Mouse (Mus musculus) liver, embryonic 13.5 days (tissue): ENCODE measurements at regions not wholly inside any gene's neighbourhood (a gene's known extent, or its start where the extent isn't known, plus 50 kb on each side); places are given as distances from the start of the nearest gene placed in this dataset.

Experiments
- ATAC-seq: fragments of 200-750 bp; cut with Nextera tagmentation; 2 replicates; pipeline ENCODE4 v1.8.0; 2017; ENCODE audit warnings: low read depth, mild to moderate bottlenecking, moderate number of reproducible peaks, moderate library complexity
- DNase-seq: peaks from one replicate; pipeline ENCODE4 v3.0.0; 2022
- H3K27ac ChIP-seq: fragments of 300-500 bp; sonication (generic); 2 replicates; pipeline ENCODE4 v1.5.1; 2015; ENCODE audit warnings: moderate library complexity, mild to moderate bottlenecking, inconsistent platforms
- H3K27me3 ChIP-seq: fragments of 300-500 bp; sonication (generic); 2 replicates; pipeline ENCODE4 v1.6.1; 2015; ENCODE audit warnings: mild to moderate bottlenecking, inconsistent platforms
- H3K36me3 ChIP-seq: fragments of 300-500 bp; sonication (generic); 2 replicates; pipeline ENCODE4 v1.6.1; 2015; ENCODE audit warnings: mild to moderate bottlenecking, inconsistent platforms
- H3K4me1 ChIP-seq: fragments of 300-500 bp; sonication (generic); replicated peaks from 2 replicates; pipeline ENCODE4 v1.6.1; 2015; ENCODE audit warnings: inconsistent platforms
- H3K4me2 ChIP-seq: fragments of 300-500 bp; sonication (generic); 2 replicates; pipeline ENCODE4 v1.6.1; 2015; ENCODE audit warnings: inconsistent platforms, mild to moderate bottlenecking, moderate library complexity
- H3K4me3 ChIP-seq: fragments of 300-500 bp; sonication (generic); replicated peaks from 2 replicates; pipeline ENCODE4 v1.5.1; 2015; ENCODE audit warnings: mild to moderate bottlenecking, inconsistent platforms
- H3K9ac ChIP-seq: fragments of 300-500 bp; sonication (generic); 2 replicates; pipeline ENCODE4 v1.6.1; 2015; ENCODE audit warnings: mild to moderate bottlenecking, inconsistent platforms
- H3K9me3 ChIP-seq: fragments of 300-500 bp; sonication (generic); replicated peaks from 2 replicates; pipeline ENCODE4 v1.6.1; 2016; ENCODE audit warnings: inconsistent platforms
- WGBS: fragments of 180-500 bp; shearing (Covaris S2); methylation state at CpG from one replicate; pipeline ENCODE4 v1.1.7; 2015; ENCODE audit not compliant: insufficient replicate concordance; 5-methylcytosine and 5-hydroxymethylcytosine counted together

DNA sequence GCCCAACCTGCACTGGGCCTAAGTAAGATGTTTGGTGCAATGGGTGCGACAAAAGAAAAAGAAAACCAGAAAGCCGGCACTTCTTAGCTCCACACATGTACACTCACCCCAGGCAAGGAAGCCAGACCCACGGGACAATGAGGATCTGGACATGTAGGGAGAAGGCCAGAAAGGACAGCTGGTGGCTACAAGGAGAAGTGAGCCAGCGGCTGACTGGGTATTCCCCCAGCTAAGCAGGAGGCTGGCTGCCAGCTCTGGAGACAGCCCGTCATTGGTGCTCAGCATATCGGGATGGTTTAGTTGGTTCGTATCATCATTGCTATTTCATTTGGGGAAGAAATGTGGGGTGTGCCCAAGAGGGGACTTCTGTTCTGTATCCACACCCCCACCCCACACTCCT, 481.7 kb downstream of the Zfp536 start:
- Histone ChIP-seq H3K27ac (no peak overlapping the region), H3K4me1 (no peaks in the 10 kb centered on the region), H3K9me3 (no peaks in the 10 kb centered on the region), H3K4me3 (no peak overlapping the region), H3K36me3 (no peaks in the 10 kb centered on the region), H3K4me2 (no peak overlapping the region), H3K9ac (no peak overlapping the region), H3K27me3 (no peaks in the 10 kb centered on the region)
- WGBS = 71% methylated on average over 7 of the region's 7 CpGs
- DNase-seq (no peak), ATAC-seq (no peak)

DNA sequence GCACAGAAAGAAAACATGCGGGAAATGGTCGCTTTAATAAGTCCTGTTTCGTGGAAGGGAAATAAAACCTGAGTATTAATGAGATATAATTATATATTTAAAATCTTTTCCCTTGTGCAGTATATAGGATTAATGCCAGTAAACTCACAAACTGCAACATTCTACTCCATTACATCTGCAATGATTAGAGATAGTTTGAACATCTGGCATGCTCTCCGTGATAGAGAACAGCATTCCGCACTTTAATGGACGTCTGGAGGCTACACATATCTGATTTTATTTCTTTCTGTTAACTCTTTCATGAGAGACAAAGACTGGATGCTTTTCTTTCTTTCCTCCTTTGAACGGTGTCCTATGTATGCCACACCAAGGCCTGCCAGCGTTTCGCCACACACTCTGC, 480.9 kb downstream of the Zfp536 start:
- H3K9ac ChIP-seq = no peak overlapping the region
- no peaks in the 10 kb centered on the region for H3K27me3 ChIP-seq
- ATAC-seq (no peak), DNase-seq (no peak)
- no peak overlapping the region for H3K4me2 ChIP-seq
- no peak overlapping the region for H3K27ac ChIP-seq
- H3K4me1 ChIP-seq = no peaks in the 10 kb centered on the region
- no peaks in the 10 kb centered on the region for H3K36me3 ChIP-seq
- no peaks in the 10 kb centered on the region for H3K9me3 ChIP-seq
- 77% methylated on average over 9 of the region's 9 CpGs for WGBS
- no peak overlapping the region for H3K4me3 ChIP-seq

DNA sequence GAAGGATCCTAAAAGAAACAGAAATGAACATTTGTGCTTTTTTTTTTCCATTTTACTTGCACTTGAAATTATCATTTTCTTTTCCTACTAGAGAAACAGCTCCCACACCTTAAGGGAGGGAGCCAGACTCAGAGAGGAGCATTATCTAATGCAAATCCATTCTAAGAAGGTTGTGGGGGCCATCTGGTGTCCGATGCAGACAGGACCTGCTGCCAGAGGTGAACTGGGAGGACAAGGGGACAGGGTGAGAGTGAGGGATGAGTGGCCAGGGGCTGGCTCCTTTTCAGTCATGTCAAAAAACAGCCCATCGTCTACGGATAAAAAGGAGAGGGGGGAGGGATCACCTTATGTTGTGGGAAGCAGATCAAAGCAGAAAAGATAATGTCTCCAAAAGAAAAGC, 474.6 kb downstream of the Zfp536 start:
- no peaks in the 10 kb centered on the region for H3K36me3 ChIP-seq
- no peak overlapping the region for H3K4me3 ChIP-seq
- H3K27me3 ChIP-seq = no peaks in the 10 kb centered on the region
- no peaks in the 10 kb centered on the region for H3K9me3 ChIP-seq
- H3K27ac ChIP-seq = no peak overlapping the region
- 47% methylated on average over 3 of the region's 3 CpGs for WGBS
- no peak overlapping the region for H3K4me2 ChIP-seq
- ATAC-seq = no peak
- no peak for DNase-seq
- no peaks in the 10 kb centered on the region for H3K4me1 ChIP-seq
- no peak overlapping the region for H3K9ac ChIP-seq

DNA sequence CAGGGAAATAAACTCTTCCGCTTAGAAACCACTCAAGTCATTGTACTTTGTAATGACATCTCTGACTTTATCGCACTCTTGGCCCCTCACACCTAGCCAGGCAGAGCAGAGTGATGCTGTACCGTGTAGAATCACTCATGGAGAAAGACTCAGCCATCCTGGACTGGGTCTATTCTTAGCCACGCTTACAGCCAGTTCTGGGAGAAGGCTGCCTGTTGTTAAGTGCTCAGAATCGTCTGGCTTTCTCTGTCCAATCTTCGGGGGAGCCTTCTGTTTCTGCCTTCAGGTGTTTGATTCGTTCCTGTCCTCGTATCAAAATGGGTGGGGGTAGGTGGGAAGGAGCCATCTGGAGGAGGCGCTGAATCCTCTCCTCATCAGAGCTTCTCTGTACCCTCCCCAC, 468.0 kb downstream of the Zfp536 start:
- Histone ChIP-seq H3K9ac (no peak overlapping the region), H3K4me3 (no peak overlapping the region), H3K27ac (no peak overlapping the region), H3K9me3 (no peaks in the 10 kb centered on the region), H3K36me3 (no peaks in the 10 kb centered on the region), H3K4me1 (no peaks in the 10 kb centered on the region), H3K27me3 (no peaks in the 10 kb centered on the region), H3K4me2 (no peak overlapping the region)
- ATAC-seq (no peak), DNase-seq (no peak)
- WGBS = 61% methylated on average over 9 of the region's 9 CpGs

DNA sequence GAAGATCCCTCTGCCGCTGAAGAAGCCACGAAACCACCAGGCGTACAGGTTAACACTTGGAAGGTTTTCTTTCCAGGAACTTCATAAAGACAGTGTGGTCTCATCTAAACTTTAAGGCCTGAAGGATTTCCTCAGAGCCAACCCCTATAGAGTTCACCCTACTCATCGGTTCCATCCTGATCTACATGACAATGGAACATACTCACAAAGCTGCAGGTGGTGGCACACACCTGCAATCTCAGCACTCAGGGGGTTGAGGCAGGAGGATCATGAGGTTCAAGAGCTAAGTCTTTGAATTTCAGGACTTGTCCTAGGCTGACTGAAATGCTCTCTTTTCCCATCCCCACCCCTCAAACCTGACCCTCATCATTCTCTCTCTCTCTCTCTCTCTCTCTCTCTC, 466.2 kb downstream of the Zfp536 start:
- no peak overlapping the region for H3K27ac ChIP-seq
- no peak overlapping the region for H3K4me2 ChIP-seq
- DNase-seq = no peak
- 65% methylated on average over 4 of the region's 4 CpGs for WGBS
- H3K36me3 ChIP-seq = no peaks in the 10 kb centered on the region
- H3K9me3 ChIP-seq = no peaks in the 10 kb centered on the region
- H3K4me1 ChIP-seq = no peaks in the 10 kb centered on the region
- H3K9ac ChIP-seq = no peak overlapping the region
- H3K27me3 ChIP-seq = no peaks in the 10 kb centered on the region
- H3K4me3 ChIP-seq = no peak overlapping the region
- no peak for ATAC-seq

DNA sequence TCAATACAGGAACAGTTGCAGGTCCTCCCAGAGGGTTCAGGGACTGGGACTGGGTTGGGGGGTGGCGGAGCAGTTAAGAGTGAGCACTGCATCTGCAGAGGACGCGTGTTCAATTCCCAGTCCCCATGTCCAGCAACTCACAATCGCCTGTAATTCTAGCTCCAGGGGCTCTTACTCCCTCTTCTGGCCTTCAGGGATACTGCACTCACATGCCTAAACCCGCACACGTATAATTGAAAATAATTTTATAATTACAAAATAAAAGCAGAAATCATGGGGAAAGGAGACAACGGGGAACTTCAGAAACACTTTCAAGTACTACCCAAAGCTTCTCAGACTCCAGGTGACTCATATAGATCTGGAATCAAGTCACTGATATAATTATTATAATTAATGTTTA, 448.8 kb downstream of the Zfp536 start:
- no peaks in the 10 kb centered on the region for H3K4me1 ChIP-seq
- 65% methylated on average over 7 of the region's 7 CpGs for WGBS
- no peaks in the 10 kb centered on the region for H3K9me3 ChIP-seq
- no peak for DNase-seq
- no peaks in the 10 kb centered on the region for H3K36me3 ChIP-seq
- H3K27ac ChIP-seq = no peak overlapping the region
- H3K27me3 ChIP-seq = no peaks in the 10 kb centered on the region
- ATAC-seq = no peak
- H3K4me2 ChIP-seq = no peak overlapping the region
- H3K4me3 ChIP-seq = no peak overlapping the region
- H3K9ac ChIP-seq = no peak overlapping the region

DNA sequence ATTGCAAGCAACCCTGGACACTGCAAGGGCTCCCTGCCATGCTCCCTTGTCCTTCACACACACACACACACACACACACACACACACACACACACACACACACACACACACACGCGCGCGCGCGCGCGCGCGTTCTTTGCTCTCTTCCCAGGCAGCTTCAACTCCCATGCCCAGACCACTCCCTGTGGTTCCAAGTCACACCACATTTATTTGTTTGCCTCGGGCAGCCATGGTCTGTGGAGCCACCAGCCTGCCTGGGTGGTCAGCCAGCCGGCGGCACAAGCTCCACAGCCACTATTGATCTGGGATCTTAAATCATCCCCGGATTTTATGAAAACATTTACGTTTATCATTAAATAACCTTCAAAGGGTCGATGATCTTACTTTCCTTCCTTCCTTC, 440.0 kb downstream of the Zfp536 start:
- peaks cover 18% of the 10 kb centered on the region for H3K27me3 ChIP-seq
- no peaks in the 10 kb centered on the region for H3K9me3 ChIP-seq
- no peak overlapping the region for H3K4me2 ChIP-seq
- H3K4me1 ChIP-seq = no peaks in the 10 kb centered on the region
- no peak for DNase-seq
- H3K27ac ChIP-seq = no peak overlapping the region
- WGBS = 82% methylated on average over 16 of the region's 16 CpGs
- no peak overlapping the region for H3K9ac ChIP-seq
- no peaks in the 10 kb centered on the region for H3K36me3 ChIP-seq
- no peak for ATAC-seq
- H3K4me3 ChIP-seq = no peak overlapping the region

DNA sequence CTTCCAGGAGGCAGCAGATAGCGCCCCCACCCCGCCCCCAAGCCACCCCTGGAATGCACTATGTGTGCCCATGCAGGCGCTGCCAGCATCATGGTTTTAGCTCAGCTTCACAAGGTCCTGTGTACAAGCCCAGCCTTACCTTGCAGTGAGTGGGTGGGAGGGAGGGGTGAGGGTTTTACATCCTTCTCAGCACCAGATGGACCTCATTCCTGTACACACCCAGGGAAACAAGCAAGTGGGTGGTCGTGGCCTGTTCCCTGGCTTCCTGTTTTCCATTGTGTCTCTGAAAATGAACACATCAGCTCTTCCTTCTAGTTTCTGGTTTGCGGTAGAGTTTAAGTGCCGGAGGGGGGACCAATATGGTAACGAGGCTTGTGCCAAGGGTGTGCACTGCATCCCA, 438.2 kb downstream of the Zfp536 start:
- peaks cover 18% of the 10 kb centered on the region for H3K27me3 ChIP-seq
- H3K9ac ChIP-seq = no peak overlapping the region
- H3K4me1 ChIP-seq = no peaks in the 10 kb centered on the region
- no peak for DNase-seq
- ATAC-seq = no peak
- no peaks in the 10 kb centered on the region for H3K9me3 ChIP-seq
- H3K4me3 ChIP-seq = no peak overlapping the region
- 34% methylated on average over 7 of the region's 7 CpGs for WGBS
- H3K36me3 ChIP-seq = no peaks in the 10 kb centered on the region
- H3K4me2 ChIP-seq = no peak overlapping the region
- H3K27ac ChIP-seq = no peak overlapping the region

DNA sequence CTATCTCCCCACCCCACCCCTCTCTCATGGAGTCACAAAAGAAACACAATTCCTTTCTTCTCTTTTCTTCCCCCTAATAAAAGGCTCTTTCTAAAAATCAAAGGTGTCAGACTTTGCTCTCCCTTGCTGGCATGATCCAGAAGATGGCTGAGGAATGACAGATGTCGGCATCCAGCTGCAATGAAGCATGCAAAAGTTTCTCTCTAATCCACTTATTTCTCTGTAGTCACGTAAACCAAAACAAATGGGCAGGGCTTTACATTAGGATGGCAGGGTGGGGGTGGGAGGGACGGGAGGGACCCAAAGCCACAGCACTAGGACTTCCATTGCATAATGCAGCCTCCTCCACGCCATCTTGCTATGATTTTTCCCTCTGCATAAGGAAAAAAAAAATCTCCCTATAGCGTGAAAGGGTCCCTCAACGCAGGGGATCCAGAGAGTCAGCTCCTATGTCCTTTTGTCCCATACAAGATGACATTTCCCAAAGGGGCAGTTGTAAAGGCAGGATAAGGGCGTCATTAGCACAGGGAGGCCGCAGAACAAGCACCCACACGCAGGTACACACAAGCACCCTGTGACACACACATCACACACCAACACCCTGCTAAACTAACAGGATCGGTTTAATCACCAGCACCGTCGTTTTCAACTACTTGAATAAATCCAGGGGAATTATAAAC, 437.1 kb downstream of the Zfp536 start:
- Histone ChIP-seq H3K27ac (no peak overlapping the region), H3K9me3 (no peaks in the 10 kb centered on the region), H3K4me2 (no peak overlapping the region), H3K4me3 (no peak overlapping the region; the same call in 1 of the 2 replicates), H3K36me3 (no peaks in the 10 kb centered on the region), H3K27me3 (peaks cover 18% of the 10 kb centered on the region), H3K9ac (no peak overlapping the region), H3K4me1 (no peaks in the 10 kb centered on the region)
- 22% methylated on average over 12 of the region's 12 CpGs for WGBS
- DNase-seq (no peak), ATAC-seq (no peak)

DNA sequence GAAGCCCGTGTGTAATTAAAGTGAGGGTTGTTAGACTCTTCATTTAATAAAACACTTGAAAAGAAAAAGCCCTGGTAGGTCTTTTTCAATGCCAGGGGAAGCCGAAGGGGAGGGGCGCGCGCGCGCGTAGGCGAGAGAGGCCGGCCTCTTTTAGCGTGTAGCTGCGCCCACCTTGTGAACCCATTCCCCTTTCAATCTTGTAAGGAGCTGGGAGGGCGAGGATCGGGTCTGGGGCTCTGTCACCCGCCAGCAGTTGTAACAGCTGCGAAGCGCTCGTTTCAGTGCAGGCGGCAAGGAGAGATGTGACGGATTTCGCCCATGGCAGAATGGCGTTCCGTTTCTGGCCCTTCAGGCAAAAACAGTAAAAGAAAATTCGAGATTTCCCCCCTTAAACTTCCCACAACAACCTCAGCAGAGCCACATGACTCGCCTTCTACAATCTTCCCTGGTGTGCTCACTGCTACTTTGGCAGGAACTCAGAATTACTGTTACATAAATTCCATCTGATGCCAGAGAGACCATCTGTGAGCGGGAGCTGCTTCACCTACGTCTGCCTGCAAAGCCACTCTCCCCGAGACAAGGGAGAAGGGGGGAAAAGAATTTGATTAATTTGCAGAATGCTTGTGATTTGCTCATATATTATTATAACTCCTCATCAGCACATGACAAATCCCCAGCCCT, 436.4 kb downstream of the Zfp536 start:
- Histone ChIP-seq H3K36me3 (no peaks in the 10 kb centered on the region), H3K9me3 (no peaks in the 10 kb centered on the region), H3K4me2 (peak overlapping the region; percentile 18), H3K27me3 (peaks cover 20% of the 10 kb centered on the region), H3K27ac (no peak overlapping the region), H3K4me3 (no peak overlapping the region; the same call in 1 of the 2 replicates), H3K4me1 (no peaks in the 10 kb centered on the region), H3K9ac (no peak overlapping the region)
- no peak for ATAC-seq
- WGBS = 16% methylated on average over 28 of the region's 28 CpGs
- no peak for DNase-seq

DNA sequence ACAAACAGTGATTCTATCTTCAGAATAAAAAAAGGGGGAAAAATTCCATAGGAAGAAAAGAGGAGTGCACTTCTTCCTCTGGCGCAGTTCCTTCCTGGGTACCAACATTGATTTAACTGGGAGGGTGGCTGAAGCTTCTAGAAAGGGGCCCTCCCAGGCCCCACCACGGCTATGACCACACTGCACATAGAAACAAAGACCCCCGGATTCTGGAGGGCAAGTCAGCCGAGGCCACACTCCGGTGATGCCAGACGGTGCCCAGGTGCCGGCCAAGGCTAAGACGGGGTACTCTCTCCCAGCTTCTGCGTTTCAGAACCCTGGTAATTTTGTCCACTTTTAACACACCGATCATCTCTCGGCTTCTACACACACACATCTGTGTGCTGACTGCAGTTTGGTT, 435.8 kb downstream of the Zfp536 start:
- no peak overlapping the region for H3K9ac ChIP-seq
- H3K4me1 ChIP-seq = no peaks in the 10 kb centered on the region
- H3K4me3 ChIP-seq = no peak overlapping the region
- ATAC-seq (no peak), DNase-seq (no peak)
- peaks cover 20% of the 10 kb centered on the region for H3K27me3 ChIP-seq
- H3K4me2 ChIP-seq = no peak overlapping the region
- no peak overlapping the region for H3K27ac ChIP-seq
- WGBS = 71% methylated on average over 11 of the region's 11 CpGs
- H3K36me3 ChIP-seq = no peaks in the 10 kb centered on the region
- no peaks in the 10 kb centered on the region for H3K9me3 ChIP-seq

DNA sequence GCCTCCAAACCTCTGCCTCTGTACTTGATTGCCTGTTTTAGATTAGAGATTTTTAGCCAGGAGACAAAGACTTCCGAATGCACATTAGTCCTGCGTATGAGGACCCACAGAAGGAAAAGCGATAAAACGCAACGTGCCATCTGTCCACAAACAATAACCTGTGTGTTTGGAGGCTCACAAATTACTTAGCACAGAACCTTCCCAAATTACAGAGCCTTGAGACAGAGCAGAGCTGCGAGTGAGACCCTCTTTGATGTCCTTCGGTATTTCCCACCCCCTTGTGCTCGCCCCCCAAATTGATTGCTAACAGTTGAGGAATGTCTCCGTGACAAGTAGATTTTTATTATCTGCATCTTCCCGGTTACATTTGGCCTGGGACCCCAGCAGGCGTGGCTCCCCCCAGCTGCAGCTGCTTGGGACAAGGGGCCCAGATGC, 435.4 kb downstream of the Zfp536 start:
- Histone ChIP-seq H3K4me1 (no peaks in the 10 kb centered on the region), H3K27me3 (peaks cover 22% of the 10 kb centered on the region), H3K27ac (no peak overlapping the region), H3K9me3 (no peaks in the 10 kb centered on the region), H3K9ac (no peak overlapping the region), H3K4me3 (no peak overlapping the region), H3K4me2 (no peak overlapping the region), H3K36me3 (no peaks in the 10 kb centered on the region)
- DNase-seq (no peak), ATAC-seq (no peak)
- 45% methylated on average over 11 of the region's 11 CpGs for WGBS
